Mouse (Mus musculus) left cerebral cortex, postnatal 36 days (tissue): ENCODE measurements around the gene Zkscan8. TPM values are rescaled to one million over a fixed set of nuclear protein-coding genes. Genes with fewer than 3 reads are reported as not detected.

Source experiments
- total RNA-seq, 2 experiments: library from RNA; stranded (reverse); gene quantifications; 2 replicates each; pipeline ENCODE4 v1.2.3; 2021

Gene Zkscan8
- total RNA-seq, 2 experiments from 2014 or later: 15.9 to 18.1 TPM

Other genes with a start within 250 kb of the Zkscan8 start
- not detected for gene Gpx5, start 238.4 kb downstream of the Zkscan8 start, total RNA-seq
- gene Gpx6, start 219.0 kb downstream of the Zkscan8 start, total RNA-seq: not detected
- not detected for gene Olfr1367, start 184.2 kb downstream of the Zkscan8 start, total RNA-seq
- 1 to 10 TPM; 7.1 to 9.4 TPM for gene Zscan12, start 168.3 kb downstream of the Zkscan8 start, total RNA-seq
- gene Zkscan3, start 128.4 kb downstream of the Zkscan8 start, total RNA-seq: 10 to 100 TPM; 30.3 to 45.5 TPM
- 1 to 10 TPM; 1.3 to 1.9 TPM for gene Pgbd1, start 90.1 kb downstream of the Zkscan8 start, total RNA-seq
- gene Zscan26, start 77.4 kb downstream of the Zkscan8 start, total RNA-seq: 10 to 100 TPM; 43.8 to 58.5 TPM
- 1 to 10 TPM; 1.4 to 1.7 TPM for gene Nkapl, start 62.6 kb downstream of the Zkscan8 start, total RNA-seq
- 1 to 10 TPM; 7.5 to 7.6 TPM for gene Zkscan4, start 52.2 kb downstream of the Zkscan8 start, total RNA-seq
- gene Gm10065, start 51.7 kb downstream of the Zkscan8 start, total RNA-seq: not detected
- gene AK157302, start 35.9 kb downstream of the Zkscan8 start, total RNA-seq: 10 to 100 TPM; 20.5 to 25.5 TPM
- gene Gm11273, start 29.7 kb downstream of the Zkscan8 start, total RNA-seq: 10 to 100 TPM; 56.4 to 67.0 TPM
- gene Olfr1366, start 11.7 kb upstream of the Zkscan8 start, total RNA-seq: not detected
- gene Olfr1535, start 28.8 kb upstream of the Zkscan8 start, total RNA-seq: not detected
- gene Olfr1364, start 50.6 kb upstream of the Zkscan8 start, total RNA-seq: not detected
- gene Olfr1362, start 82.9 kb upstream of the Zkscan8 start, total RNA-seq: not detected
- gene Olfr11, start 111.4 kb upstream of the Zkscan8 start, total RNA-seq: not detected
- gene Olfr1361, start 132.3 kb upstream of the Zkscan8 start, total RNA-seq: not detected
- not detected for gene Olfr1360, start 146.3 kb upstream of the Zkscan8 start, total RNA-seq
- not detected for gene Olfr1359, start 167.0 kb upstream of the Zkscan8 start, total RNA-seq
- 10 to 100 TPM; 25.8 to 35.2 TPM for gene Hist1h2bl, start 185.0 kb upstream of the Zkscan8 start, total RNA-seq
- gene Hist1h2ai, start 185.3 kb upstream of the Zkscan8 start, total RNA-seq: 10 to 100 TPM; 26.5 to 66.3 TPM
- gene Hist1h3h, start 186.5 kb upstream of the Zkscan8 start, total RNA-seq: 10 to 100 TPM; 73.2 to 76.4 TPM
- 1 to 10 TPM; 4.0 to 5.5 TPM for gene Hist1h2bm, start 190.9 kb upstream of the Zkscan8 start, total RNA-seq
- 10 to 100 TPM; 16.7 to 20.3 TPM for gene Hist1h4j, start 203.9 kb upstream of the Zkscan8 start, total RNA-seq
- gene Hist1h4k, start 219.4 kb upstream of the Zkscan8 start, total RNA-seq: 100 to 1,000 TPM; 409 to 465 TPM
- 10 to 100 TPM; 14.8 to 15.0 TPM for gene Hist1h2ak, start 222.7 kb upstream of the Zkscan8 start, total RNA-seq
- 10 to 100 TPM in 1 of 2 experiments, 1 to 10 TPM in 1; 8.2 to 10.1 TPM for gene Hist1h2bn, start 223.0 kb upstream of the Zkscan8 start, total RNA-seq
- gene Hist1h1b, start 249.5 kb upstream of the Zkscan8 start, total RNA-seq: 10 to 100 TPM in 1 of 2 experiments, 1 to 10 TPM in 1; 8.2 to 10.1 TPM